Mouse (Mus musculus): ENCODE data around the gene Il24.

The Il24 gene

GRCm38 (mm10) chr1:130850405-130850804, 36.8 kb downstream of the Il24 start:
- DNase-seq: no peak

DNA sequence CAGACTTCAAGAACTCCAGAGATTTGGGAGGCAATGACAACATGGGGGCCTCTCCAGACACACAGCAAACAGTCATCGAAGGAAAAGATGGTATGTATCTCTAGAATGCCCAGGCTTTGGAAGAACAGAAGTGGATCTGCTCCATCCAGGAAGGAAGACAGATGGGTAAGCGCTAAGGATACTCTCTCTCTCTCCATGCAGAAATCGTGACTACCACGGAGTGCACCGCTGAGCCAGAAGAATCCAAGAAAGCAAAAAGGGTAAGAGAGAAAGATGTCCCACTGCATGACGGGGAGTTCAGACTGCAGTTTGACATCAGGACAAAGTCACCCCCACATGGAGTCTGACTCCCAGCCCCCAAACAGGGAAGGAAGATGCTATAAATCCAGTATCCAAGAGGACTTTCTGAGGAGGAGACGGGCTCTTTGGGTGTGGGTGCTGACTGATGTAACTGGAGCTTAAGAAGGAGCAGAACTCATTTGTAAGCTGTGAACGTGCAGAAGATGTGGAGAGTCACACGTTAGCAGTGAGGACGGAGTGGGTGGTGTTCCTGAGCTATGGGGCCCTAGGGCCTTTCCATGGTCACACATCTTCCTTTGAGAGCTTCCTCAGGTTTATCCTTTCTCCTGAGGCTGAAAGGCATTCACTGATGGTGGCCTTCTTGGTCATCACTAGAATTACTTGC, 37.6 kb downstream of the Il24 start:
- no peak for DNase-seq

DNA sequence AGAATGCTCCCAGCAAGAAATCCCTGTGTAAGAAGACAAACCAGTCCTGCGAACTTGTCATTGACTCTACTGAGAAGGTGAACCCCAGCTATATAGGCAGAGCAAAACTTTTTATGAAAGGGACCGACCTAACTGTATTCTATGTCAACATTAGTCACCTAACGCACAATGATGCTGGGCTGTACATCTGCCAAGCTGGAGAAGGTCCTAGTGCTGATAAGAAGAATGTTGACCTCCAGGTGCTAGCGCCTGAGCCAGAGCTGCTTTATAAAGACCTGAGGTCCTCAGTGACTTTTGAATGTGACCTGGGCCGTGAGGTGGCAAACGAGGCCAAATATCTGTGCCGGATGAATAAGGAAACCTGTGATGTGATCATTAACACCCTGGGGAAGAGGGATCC, 42.7 kb downstream of the Il24 start:
- no peak for DNase-seq

DNA sequence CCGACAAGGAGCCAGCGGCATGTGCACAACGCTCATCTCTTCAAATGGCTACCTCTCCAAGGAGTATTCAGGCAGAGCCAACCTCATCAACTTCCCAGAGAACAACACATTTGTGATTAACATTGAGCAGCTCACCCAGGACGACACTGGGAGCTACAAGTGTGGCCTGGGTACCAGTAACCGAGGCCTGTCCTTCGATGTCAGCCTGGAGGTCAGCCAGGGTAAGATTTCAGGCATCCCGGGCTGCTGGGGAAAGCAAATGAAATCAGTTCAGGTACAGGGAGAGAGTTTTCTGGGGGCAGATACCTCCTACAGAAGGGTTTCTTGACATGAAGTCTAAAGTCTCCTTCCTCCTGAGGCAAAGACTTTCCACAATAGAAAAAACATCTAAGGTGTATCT, 45.6 kb downstream of the Il24 start:
- peak; percentile 19 for DNase-seq

DNA sequence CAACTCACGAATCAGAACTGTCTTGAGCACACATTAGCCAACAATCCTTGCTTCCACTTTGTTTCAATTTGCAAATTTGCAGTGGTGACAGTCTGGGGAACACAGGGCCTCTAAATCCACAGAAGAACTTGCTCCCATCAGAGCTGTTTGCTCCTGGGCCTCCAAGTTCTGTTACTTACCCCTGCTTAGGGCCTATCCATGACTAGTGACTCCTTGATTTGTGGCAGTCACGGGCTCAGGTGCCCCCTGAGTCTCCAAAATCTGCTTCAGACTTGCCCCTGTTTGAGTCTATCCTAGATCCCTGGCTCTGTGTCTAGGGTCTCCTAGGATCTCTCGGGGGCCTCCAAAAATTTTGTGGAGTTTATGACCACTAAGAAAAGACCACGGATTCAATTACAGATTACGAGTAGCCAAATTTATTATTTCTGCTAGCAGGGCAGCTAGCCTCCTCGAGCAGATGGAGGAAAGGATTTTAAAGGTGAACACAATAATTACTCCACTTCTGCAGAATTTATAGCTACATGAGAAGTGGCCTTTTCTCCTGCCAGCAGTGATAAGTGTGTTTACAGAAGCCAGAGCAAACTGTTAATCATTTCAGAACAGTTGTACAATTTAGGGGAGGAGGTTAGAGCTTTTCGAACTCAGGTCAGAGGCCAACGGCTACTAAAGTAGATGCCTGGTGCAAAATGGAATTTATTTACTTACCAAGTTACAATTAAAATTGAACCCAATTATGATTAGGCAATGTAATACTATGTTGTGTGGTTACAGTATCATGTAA, 46.5 kb downstream of the Il24 start:
- no peak for DNase-seq

- no peak for DNase-seq
These were observed 49.0 kb downstream of the Il24 start for GRCm38 (mm10) chr1:130838288-130838687.

DNA sequence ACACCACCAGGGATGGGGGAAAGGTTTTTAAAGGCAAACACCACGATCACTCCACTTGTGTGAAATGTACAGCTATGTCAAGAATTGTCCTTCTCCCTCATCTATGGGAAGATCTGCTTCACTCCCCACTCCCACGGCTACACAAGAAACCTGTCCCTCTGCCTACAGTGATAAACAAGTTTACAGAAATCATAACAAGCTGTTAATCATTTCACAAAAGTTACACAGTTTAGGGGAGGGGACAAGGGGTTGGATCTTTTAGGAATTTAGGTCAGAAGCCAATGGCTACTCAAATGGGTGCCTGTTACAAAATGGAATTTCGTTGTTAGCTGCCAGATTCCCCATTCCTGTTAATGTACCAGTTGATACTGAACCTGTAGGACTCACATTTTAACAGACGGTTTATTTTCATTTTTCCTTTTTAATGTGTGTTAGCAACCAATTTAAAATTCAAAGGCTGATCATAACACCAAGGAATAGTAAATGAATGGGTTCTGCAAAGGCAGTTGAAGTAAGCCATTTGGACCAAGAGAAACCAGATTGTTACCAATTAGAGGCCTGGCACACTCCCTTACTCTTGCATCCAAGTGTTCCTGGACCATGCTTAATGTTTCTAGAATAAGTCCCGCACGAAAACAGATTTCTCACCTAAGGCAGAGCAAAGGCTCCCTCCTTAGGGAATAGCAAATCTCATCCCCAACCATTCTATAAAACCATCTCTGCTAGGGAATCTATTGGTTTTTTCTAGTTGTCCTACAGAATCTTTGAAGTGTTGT, 51.9 kb downstream of the Il24 start:
- DNase-seq: no peak

DNA sequence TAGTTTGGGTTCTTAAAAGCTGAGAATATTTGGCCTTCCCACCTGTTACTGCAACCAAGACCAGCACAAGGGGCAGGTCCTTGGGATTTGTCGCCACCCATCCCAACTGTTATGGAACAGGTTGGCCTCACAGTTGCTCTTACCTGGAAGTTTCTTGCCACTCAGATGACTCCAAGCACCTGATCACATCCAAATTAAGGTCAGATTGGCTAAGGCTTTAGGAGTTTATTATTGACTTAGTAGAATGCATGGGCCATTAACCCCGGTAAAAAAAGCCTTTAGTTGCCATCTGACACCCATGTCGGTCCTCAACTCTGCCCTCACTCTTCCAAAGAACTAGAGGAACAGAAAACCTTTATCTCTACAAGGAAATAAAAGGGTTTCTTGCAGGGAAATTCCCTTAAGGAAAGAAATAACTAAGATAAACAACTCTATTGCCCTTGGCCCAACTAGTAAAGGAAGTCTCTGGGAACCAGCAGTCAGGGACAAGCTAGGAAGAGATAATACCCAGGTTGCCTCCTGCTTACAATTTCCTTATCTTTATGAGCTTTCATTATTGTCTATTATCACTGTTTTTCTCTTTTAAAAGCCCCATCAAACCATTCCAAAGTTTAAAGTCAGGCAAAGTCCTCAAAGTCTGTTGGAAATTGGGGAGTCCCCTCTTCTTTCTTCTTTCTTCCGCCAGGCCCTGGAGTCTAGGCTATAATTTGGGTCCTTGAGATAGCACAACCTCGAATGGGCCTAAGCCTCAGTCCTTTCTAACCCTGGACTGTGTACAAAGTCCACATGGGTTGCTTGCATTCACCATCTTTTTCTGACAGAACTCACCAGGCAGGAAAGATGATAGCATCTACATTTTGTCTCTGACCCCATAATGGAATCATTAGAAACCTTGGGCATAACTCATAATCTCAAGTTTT, 54.8 kb downstream of the Il24 start:
- DNase-seq: peak; percentile 71
